Mouse (Mus musculus) thymus, postnatal 0 days (tissue): ENCODE data around the gene Cdh4. TPM values are rescaled to one million over a fixed set of nuclear protein-coding genes. Genes with fewer than 3 reads are reported as not detected.

ENCODE experiments used
- DNase-seq: peaks from one replicate; pipeline ENCODE4 v3.0.0-alpha.2; 2015; ENCODE audit warnings: low spot score
- polyA plus RNA-seq: library from polyadenylated mRNA; unstranded; fragments of >200 nt; fragmentation: Nextera tagmentation; extraction: Ambion mirVana; gene quantifications from 2 replicates; pipeline ENCODE4 v1.2.1, GENCODE M21; 2015

Gene Cdh4
- polyA plus RNA-seq, 1 experiment from 2014 or later = 17.7 TPM

- DNase-seq = no peak
Observed at GRCm38 (mm10) chr2:179537800-179538450, 95.7 kb downstream of the Cdh4 start.

- no peak for DNase-seq
Observed at GRCm38 (mm10) chr2:179538535-179538934, 96.3 kb downstream of the Cdh4 start.

GRCm38 (mm10) chr2:179539532-179540245 is 97.5 kb downstream of the Cdh4 start:
- no peak for DNase-seq

- DNase-seq = no peak
Observed at GRCm38 (mm10) chr2:179541096-179541495, 98.9 kb downstream of the Cdh4 start.

GRCm38 (mm10) chr2:179547627-179548026 is 105.4 kb downstream of the Cdh4 start:
- DNase-seq = no peak

GRCm38 (mm10) chr2:179555928-179556327 is 113.7 kb downstream of the Cdh4 start:
- no peak for DNase-seq

GRCm38 (mm10) chr2:179562350-179562749 is 120.1 kb downstream of the Cdh4 start:
- no peak for DNase-seq

- DNase-seq = no peak
Observed at GRCm38 (mm10) chr2:179565611-179566010, 123.4 kb downstream of the Cdh4 start.

- DNase-seq = no peak
Observed at GRCm38 (mm10) chr2:179567886-179568285, 125.7 kb downstream of the Cdh4 start.

- DNase-seq = no peak
Observed at GRCm38 (mm10) chr2:179569171-179569570, 126.9 kb downstream of the Cdh4 start.

GRCm38 (mm10) chr2:179571175-179571769 is 129.0 kb downstream of the Cdh4 start:
- DNase-seq = no peak

- no peak for DNase-seq
Observed at GRCm38 (mm10) chr2:179573331-179573730, 131.1 kb downstream of the Cdh4 start.

GRCm38 (mm10) chr2:179573786-179574185 is 131.6 kb downstream of the Cdh4 start:
- no peak for DNase-seq

- no peak for DNase-seq
Observed at GRCm38 (mm10) chr2:179575585-179575984, 133.4 kb downstream of the Cdh4 start.

GRCm38 (mm10) chr2:179576221-179576620 is 134.0 kb downstream of the Cdh4 start:
- DNase-seq = no peak

GRCm38 (mm10) chr2:179578329-179578728 is 136.1 kb downstream of the Cdh4 start:
- no peak for DNase-seq

GRCm38 (mm10) chr2:179578842-179579241 is 136.6 kb downstream of the Cdh4 start:
- DNase-seq = no peak

- no peak for DNase-seq
Observed at GRCm38 (mm10) chr2:179580415-179580814, 138.2 kb downstream of the Cdh4 start.

- DNase-seq = no peak
Observed at GRCm38 (mm10) chr2:179581058-179581457, 138.8 kb downstream of the Cdh4 start.

GRCm38 (mm10) chr2:179582966-179583365 is 140.7 kb downstream of the Cdh4 start:
- no peak for DNase-seq

GRCm38 (mm10) chr2:179584672-179585071 is 142.4 kb downstream of the Cdh4 start:
- DNase-seq = no peak

- no peak for DNase-seq
Observed at GRCm38 (mm10) chr2:179586436-179586835, 144.2 kb downstream of the Cdh4 start.

GRCm38 (mm10) chr2:179587069-179587468 is 144.8 kb downstream of the Cdh4 start:
- no peak for DNase-seq
